Mouse (Mus musculus) adrenal gland, adult 8-10 months (tissue): ENCODE results near the gene Trpc4ap. TPM values are rescaled to one million over a fixed set of nuclear protein-coding genes. Genes with fewer than 3 reads are reported as not detected.

Experiments
- DNase-seq: peaks from one replicate; pipeline ENCODE4 v3.0.0; 2022
- total RNA-seq, 4 experiments: library from RNA; stranded (reverse); gene quantifications; 2 replicates each; pipeline ENCODE4 v1.2.4; 2022

Trpc4ap gene
- total RNA-seq, 4 experiments from 2014 or later, result 137 to 164 (median 150) TPM

DNA sequence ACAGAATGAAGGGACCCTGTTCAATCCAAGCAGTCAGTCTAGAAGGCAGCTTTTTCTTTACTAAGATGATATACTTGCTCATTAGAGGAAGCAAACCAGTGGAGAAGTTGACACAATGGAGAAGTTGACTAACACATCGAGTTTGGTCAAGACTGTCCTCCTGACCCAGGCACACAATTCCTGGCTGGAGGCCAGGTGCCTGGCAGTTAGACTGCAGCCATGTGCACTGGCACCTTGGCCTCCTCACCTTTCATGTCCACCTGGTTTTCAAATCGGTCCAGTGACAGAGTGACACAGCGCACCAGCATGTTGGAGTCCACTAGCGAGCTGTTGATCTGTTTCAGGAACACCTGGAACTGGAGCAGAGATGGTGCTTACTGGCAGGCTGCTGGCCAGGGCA lies 54.8 kb downstream of the Trpc4ap start:
- no peak for DNase-seq

DNA sequence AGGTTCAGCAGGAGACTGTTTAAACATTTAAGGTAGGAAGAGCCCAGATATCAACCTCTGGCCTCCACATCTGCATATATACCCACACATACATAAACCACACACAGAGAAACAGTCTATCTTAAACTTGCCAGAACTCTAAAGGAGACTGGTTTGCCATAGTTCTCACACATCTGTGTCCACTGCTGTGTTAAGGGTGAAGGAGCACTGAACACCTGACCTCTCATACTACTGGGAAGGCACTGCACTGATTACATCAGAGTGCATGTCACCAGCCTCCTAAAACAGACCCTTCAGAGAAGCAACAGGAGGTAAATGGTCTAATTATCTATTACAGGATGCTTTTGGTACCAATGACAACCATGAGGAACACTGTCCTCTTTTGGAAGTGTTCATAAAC lies 55.3 kb downstream of the Trpc4ap start:
- no peak for DNase-seq

- DNase-seq, result no peak
Measured at GRCm38 (mm10) chr2:155635961-155636360, 56.2 kb downstream of the Trpc4ap start.

- no peak for DNase-seq
Measured at GRCm38 (mm10) chr2:155634562-155634961, 57.6 kb downstream of the Trpc4ap start.

GRCm38 (mm10) chr2:155633731-155634130 lies 58.5 kb downstream of the Trpc4ap start:
- DNase-seq, result no peak

- no peak for DNase-seq
Measured at GRCm38 (mm10) chr2:155633121-155633520, 59.1 kb downstream of the Trpc4ap start.

- DNase-seq, result no peak
Measured at GRCm38 (mm10) chr2:155632138-155632936, 59.8 kb downstream of the Trpc4ap start.

GRCm38 (mm10) chr2:155630590-155631416 lies 61.4 kb downstream of the Trpc4ap start:
- DNase-seq, result no peak

- no peak for DNase-seq
Measured at GRCm38 (mm10) chr2:155630153-155630552, 62.0 kb downstream of the Trpc4ap start.

GRCm38 (mm10) chr2:155629231-155629661 lies 62.9 kb downstream of the Trpc4ap start:
- no peak for DNase-seq

- no peak for DNase-seq
Measured at GRCm38 (mm10) chr2:155628519-155628918, 63.7 kb downstream of the Trpc4ap start.

DNA sequence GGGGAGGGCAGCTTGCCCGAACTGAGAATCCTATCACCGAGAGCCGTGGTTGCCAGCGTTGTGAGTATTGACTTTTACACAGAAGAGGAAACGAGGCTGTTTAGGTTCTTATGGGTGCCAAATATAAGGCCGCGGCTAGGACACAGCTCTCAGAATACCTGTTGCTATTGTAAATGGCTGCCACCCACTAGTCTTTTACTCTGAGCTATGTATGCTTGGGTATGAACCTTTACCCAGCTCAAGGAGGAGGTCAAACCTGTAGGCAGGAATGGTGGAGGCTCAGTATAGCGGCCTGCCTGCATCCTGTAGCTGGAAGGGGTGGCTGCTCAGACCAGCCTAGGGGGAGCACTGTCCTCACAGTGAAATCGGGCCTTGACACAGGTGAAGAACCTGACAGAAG lies 64.1 kb downstream of the Trpc4ap start:
- no peak for DNase-seq

DNA sequence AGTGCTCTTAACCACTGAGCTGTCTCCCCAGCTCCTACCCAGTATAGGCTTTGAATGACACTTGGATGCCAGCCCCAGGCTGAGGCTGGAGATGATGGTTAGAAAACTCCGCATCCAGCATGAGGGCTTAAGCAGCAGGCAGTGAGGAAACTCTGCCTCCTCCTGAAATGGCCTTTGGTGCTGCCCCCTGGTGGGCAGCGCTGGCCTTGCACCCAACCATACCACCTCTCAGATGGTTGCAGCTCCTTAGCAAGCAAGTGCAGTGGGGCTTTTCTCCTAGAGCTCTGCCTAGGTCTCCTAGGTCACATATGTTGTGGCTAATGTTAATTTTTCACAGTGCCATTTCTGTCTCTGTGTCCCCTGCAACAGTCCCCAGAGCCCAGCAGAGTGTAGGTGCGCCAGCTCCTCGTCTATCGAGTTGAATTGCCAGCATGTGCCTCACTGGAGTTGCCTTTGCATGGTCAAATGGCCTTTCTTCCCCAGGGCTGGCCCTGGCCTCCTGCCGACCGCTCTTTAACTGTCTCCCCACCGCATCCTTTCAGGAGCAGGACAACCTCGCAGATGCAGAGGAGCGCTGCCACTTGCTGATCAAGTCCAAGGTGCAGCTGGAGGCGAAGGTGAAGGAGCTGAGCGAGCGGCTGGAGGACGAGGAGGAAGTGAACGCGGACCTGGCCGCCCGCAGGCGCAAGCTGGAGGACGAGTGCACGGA lies 65.0 kb downstream of the Trpc4ap start:
- DNase-seq, result no peak

DNA sequence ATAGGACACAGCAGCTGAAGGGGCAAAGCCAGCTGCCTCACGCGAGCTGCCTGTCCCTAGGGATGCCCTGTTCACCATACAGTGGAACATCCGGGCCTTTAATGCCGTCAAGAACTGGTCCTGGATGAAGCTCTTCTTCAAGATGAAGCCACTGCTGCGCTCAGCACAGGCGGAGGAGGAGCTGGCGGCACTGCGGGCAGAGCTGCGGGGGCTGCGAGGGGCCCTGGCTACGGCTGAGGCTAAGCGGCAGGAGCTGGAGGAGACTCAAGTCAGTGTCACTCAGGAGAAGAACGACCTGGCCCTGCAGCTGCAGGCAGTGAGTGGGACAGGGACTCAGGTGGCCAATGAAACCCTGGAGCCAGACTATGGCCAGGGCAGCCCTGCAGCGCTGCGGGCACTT lies 65.9 kb downstream of the Trpc4ap start:
- DNase-seq, result no peak

DNA sequence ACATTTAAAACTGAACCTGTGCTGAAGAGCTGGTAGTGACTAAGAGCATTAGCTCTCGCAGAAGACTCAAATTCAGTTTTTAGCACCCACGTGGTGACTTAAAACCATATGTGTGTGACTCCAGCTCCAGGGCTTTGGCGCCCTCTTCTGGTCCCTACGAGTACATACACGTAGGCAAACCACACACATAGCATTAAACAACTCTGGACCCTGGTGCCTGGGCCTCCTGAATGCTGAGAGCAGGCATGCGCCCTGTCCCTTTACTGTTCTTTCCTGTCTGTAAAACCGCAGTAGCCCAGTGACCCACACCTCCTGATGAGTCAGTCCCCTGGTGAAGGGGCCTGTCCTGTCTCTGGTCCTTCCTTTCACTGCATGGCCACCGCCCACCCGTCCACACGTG lies 67.5 kb downstream of the Trpc4ap start:
- DNase-seq, result no peak

GRCm38 (mm10) chr2:155623996-155624395 lies 68.2 kb downstream of the Trpc4ap start:
- DNase-seq, result no peak

GRCm38 (mm10) chr2:155622606-155623005 lies 69.6 kb downstream of the Trpc4ap start:
- DNase-seq, result no peak

GRCm38 (mm10) chr2:155619817-155620216 lies 72.4 kb downstream of the Trpc4ap start:
- DNase-seq, result peak; percentile 74

GRCm38 (mm10) chr2:155616971-155617370 lies 75.2 kb downstream of the Trpc4ap start:
- no peak for DNase-seq

DNA sequence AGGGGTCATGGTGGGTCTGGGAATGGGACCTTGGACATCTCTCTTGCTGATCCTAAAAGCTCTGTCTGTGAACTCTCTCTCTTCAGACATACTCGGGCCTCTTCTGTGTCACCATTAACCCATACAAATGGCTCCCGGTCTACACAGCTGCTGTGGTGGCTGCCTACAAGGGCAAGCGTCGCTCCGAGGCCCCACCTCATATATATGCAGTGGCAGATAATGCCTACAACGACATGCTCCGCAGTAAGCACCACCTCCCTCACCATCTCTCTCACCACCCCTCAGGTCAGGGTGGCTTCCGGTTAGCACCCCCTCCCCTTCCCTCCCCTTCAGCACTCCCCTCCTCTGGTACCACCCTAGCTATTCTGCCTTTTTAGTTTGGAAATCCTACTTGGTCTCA lies 78.2 kb downstream of the Trpc4ap start:
- no peak for DNase-seq

DNA sequence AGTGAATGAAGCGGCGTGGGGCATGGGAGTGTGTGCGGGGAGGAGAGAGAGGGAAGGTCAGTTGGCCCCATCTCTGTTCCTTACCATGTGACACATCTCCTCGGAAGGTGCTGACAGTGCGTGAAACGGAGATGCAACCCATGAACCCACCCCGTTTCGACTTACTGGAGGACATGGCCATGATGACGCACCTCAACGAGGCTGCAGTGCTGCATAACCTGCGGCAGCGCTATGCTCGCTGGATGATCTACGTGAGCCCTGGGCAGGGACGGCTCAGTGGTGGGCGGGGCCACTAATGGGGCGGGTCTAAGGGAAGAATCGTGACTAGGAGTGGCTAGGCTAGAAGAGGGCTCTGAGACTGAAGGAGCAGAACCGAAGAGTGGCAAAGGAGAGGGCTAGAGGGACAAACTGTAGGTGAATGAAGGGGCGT lies 78.8 kb downstream of the Trpc4ap start:
- peak; percentile 67 for DNase-seq

- no peak for DNase-seq
Measured at GRCm38 (mm10) chr2:155611834-155612550, 80.2 kb downstream of the Trpc4ap start.
